Mouse (Mus musculus) neural tube, embryonic 15.5 days (tissue): Measurements from ENCODE around the gene Thbs2. TPM values are rescaled to one million over a fixed set of nuclear protein-coding genes. Genes with fewer than 3 reads are reported as not detected.

Experiments used
- ATAC-seq: fragments of 200-750 bp; cut with Nextera tagmentation; 2 replicates; pipeline ENCODE4 v1.8.0; 2017; ENCODE audit warnings: mild to moderate bottlenecking, moderate TSS enrichment, moderate library complexity; ENCODE audit not compliant: low FRiP score
- H3K27ac ChIP-seq: fragments of 300-500 bp; sonication (generic); replicated peaks from 2 replicates; pipeline ENCODE4 v1.5.1; 2015; ENCODE audit warnings: mild to moderate bottlenecking, inconsistent platforms
- H3K27me3 ChIP-seq: fragments of 300-500 bp; sonication (generic); replicated peaks from 2 replicates; pipeline ENCODE4 v1.6.1; 2015; ENCODE audit warnings: inconsistent platforms
- H3K36me3 ChIP-seq: fragments of 300-500 bp; sonication (generic); 2 replicates; pipeline ENCODE4 v1.6.1; 2015; ENCODE audit warnings: inconsistent platforms
- H3K4me1 ChIP-seq: fragments of 300-500 bp; sonication (generic); 2 replicates; pipeline ENCODE4 v1.6.1; 2015; ENCODE audit warnings: inconsistent platforms
- H3K4me2 ChIP-seq: fragments of 300-500 bp; sonication (generic); 2 replicates; pipeline ENCODE4 v1.6.1; 2015; ENCODE audit warnings: inconsistent platforms, mild to moderate bottlenecking, moderate library complexity
- H3K4me3 ChIP-seq: fragments of 300-500 bp; sonication (generic); replicated peaks from 2 replicates; pipeline ENCODE4 v1.5.1; 2015; ENCODE audit warnings: mild to moderate bottlenecking, inconsistent platforms
- H3K9ac ChIP-seq: fragments of 300-500 bp; sonication (generic); replicated peaks from 2 replicates; pipeline ENCODE4 v1.6.1; 2015; ENCODE audit warnings: mild to moderate bottlenecking, inconsistent platforms
- H3K9me3 ChIP-seq: fragments of 300-500 bp; sonication (generic); replicated peaks from 2 replicates; pipeline ENCODE4 v1.6.1; 2016; ENCODE audit warnings: inconsistent platforms
- WGBS: fragments of 180-500 bp; shearing (Covaris S2); methylation state at CpG from one replicate; pipeline ENCODE4 v1.1.7; 2015; ENCODE audit warnings: mixed read lengths; 5-methylcytosine and 5-hydroxymethylcytosine counted together
- polyA plus RNA-seq: library from polyadenylated mRNA; unstranded; fragments of >200 nt; fragmentation: Nextera tagmentation; extraction: Ambion mirVana; gene quantifications from 2 replicates; pipeline ENCODE4 v1.2.1, GENCODE M21; 2015

The Thbs2 gene
- polyA plus RNA-seq, 1 experiment from 2014 or later = 9.3 TPM

DNA sequence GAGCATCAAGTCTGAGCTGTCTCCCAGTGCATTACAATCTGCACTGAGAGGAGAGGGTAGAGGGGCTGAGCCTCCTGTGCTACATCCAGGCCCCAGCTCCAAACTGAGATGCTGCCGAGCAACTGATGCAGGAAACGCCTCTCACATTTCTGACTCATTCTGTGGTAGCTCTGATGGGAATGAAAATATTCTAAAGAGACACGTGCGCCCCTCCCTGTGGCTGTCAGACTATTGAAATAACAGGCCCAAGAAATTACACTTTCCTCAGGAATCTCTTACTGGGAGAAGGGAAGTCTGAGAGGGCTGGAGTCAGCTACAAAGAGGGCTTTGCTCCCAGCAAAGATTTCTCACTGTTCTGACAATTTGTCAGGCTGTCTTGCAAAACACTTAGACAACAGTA is 34.3 kb downstream of the Thbs2 start:
- no peaks in the 10 kb centered on the region for H3K9me3 ChIP-seq
- H3K4me1 ChIP-seq = no peaks in the 10 kb centered on the region
- H3K4me2 ChIP-seq = no peak overlapping the region
- H3K27ac ChIP-seq = no peak overlapping the region
- ATAC-seq = no peak
- no peak overlapping the region for H3K4me3 ChIP-seq
- WGBS = 83% methylated on average over 4 of the region's 4 CpGs
- no peak overlapping the region for H3K9ac ChIP-seq
- no peaks in the 10 kb centered on the region for H3K27me3 ChIP-seq
- no peaks in the 10 kb centered on the region for H3K36me3 ChIP-seq

DNA sequence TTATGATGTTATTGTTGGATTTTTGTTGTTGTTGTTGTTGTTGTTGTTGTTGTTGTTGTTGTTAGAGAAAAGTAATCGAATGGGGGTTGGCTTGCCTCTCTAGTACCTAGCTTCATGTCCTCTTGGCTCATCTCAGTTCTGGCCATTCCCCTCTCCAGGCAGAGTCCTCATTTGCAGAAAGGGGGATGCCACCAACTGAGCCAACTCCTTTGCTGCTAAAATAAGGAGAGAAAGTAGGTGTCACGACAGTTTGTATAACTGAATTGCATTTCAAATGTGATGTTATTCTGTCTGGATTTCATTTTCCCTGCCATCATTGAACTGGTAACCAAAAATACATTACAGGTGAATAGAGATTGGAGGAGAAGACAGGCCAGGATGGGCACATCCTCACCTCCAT is 35.9 kb downstream of the Thbs2 start:
- no peak for ATAC-seq
- 89% methylated on average over 2 of the region's 2 CpGs for WGBS
- no peaks in the 10 kb centered on the region for H3K4me1 ChIP-seq

DNA sequence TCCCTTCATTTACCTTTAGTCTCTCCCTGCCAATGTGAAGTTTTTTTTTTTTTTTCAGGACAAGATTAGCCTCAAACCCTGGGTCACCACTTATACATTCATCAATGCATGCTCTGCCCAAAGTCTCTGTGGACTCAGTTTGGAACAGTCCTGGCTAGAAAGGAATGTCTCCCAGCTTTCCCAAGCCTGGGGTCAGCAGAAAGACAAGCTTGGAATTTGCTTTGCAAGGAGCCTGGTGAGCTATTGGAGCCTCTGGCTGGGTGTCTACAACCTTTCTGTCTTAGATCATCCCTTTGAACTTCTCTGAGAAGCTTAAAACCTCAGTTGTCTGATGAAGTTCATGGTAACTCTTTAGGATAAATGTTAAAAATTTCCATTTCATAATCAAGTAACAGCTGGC is 36.9 kb downstream of the Thbs2 start:
- Histone ChIP-seq H3K4me3 (no peak overlapping the region), H3K27ac (no peak overlapping the region), H3K4me2 (no peak overlapping the region), H3K36me3 (no peaks in the 10 kb centered on the region), H3K9me3 (no peaks in the 10 kb centered on the region), H3K27me3 (no peaks in the 10 kb centered on the region), H3K4me1 (no peaks in the 10 kb centered on the region), H3K9ac (no peak overlapping the region)
- ATAC-seq = no peak

More for the DNA sequence above, 35.9 kb downstream of the Thbs2 start:
- H3K27ac ChIP-seq = no peak overlapping the region
- no peak overlapping the region for H3K4me3 ChIP-seq
- H3K9me3 ChIP-seq = no peaks in the 10 kb centered on the region
- no peak overlapping the region for H3K9ac ChIP-seq
- no peaks in the 10 kb centered on the region for H3K27me3 ChIP-seq
- no peaks in the 10 kb centered on the region for H3K36me3 ChIP-seq
- H3K4me2 ChIP-seq = no peak overlapping the region

DNA sequence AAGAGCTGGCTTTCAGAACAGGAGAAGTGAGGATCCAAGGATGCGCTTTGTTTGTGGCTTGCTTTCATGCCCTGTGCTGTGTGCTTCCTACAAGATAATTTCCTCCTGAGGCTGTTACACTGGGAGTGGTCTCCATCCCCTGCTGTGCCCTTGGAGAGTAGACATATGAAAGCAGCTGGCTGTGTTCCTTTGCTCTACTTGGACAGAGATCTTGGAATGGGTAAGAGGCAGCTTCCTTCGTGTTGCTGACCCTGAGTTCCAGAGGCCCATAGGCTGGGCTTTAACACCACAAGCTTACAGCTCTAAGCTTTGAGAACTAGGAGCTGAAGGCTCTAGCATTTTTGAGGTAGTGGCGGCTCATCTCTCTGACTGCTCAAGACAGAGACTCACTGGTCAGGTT is 39.1 kb downstream of the Thbs2 start:
- Histone ChIP-seq H3K27me3 (no peaks in the 10 kb centered on the region), H3K27ac (no peak overlapping the region), H3K4me2 (no peak overlapping the region), H3K9ac (no peak overlapping the region), H3K9me3 (no peaks in the 10 kb centered on the region), H3K4me1 (no peaks in the 10 kb centered on the region), H3K4me3 (no peak overlapping the region), H3K36me3 (no peaks in the 10 kb centered on the region)
- 77% methylated on average over 3 of the region's 3 CpGs for WGBS
- ATAC-seq = no peak

DNA sequence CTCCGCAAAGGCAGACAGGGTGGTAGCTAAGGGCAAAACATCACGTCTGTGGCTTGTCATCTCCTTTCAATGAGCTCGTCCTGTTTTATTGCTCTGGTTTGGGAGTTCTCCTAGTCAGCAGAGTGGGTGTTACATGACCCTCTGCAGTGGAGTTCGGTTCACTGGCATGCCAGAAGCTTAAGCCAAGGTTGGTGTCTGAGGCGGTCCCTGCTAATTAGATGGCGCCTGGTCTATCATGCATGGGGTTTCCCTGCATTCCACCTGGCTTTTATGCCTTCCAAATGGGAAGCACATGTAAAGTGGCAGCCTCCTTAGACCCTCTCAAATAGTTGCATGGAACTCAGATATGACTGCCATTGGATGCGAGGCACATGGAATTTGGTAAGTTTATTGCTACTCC is 42.0 kb downstream of the Thbs2 start:
- Histone ChIP-seq H3K9ac (no peak overlapping the region), H3K4me3 (no peak overlapping the region), H3K27ac (no peak overlapping the region), H3K36me3 (no peaks in the 10 kb centered on the region), H3K4me1 (0 out of 2 replicates have a peak, but pooled peaks cover 2% of the 10 kb centered on the region), H3K9me3 (no peaks in the 10 kb centered on the region), H3K4me2 (no peak overlapping the region), H3K27me3 (no peaks in the 10 kb centered on the region)
- WGBS = 77% methylated on average over 7 of the region's 7 CpGs
- ATAC-seq = no peak

DNA sequence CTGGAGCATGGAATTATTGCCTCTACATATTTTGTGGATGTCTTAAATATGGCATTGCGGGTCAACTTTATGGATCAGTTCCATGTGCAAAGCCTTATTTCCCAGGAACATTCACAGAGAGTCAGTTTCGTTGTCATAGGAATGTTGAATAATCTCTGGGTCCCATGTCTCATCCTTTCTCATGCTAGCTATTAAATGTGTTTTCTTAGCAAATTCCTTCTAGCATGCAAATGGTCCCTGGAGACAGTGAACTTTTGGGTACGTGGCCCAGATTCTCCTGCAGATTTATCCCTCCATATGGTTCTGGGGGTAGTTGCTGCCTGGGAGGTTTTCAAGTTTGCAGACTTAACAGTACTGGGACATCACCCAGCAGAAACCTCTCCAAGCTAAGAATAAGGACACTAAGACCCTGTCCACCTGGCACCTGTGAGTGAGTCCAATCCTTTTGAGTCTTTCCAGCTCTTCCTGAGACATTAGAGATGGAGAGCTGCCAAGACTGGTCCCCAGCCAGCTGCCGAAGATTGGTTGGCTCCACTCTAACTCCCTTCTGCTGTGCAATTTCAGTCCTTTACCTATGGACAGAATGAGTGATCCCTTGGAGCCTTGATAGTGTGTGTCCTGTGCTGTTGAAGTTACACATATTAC is 45.9 kb downstream of the Thbs2 start:
- Histone ChIP-seq H3K27ac (no peak overlapping the region), H3K4me1 (0 out of 2 replicates have a peak, but pooled peaks cover 2% of the 10 kb centered on the region), H3K36me3 (no peaks in the 10 kb centered on the region), H3K4me2 (no peak overlapping the region), H3K27me3 (no peaks in the 10 kb centered on the region), H3K9me3 (no peaks in the 10 kb centered on the region), H3K9ac (no peak overlapping the region), H3K4me3 (no peak overlapping the region)
- no peak for ATAC-seq
- 73% methylated on average over 4 of the region's 4 CpGs for WGBS

DNA sequence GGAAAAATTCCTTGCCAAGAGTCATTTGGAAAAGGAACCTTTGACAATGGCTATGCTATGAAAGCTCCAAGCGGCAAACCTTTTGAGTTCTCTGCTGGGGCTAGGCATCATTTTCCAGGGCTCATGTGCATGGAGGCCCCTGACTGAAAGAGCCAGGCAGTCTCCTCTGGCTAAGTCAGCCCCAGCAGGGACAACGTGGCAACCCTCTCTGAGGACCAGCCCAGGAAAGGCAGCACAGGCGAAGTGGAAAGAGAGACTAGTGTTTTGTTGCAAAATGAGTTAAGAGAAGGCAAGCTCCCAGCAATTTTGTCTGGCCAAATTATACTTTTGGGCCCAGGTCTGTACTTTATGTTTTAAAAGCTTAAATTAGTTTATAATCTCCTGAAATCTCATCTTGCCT is 50.0 kb downstream of the Thbs2 start:
- Histone ChIP-seq H3K27me3 (no peaks in the 10 kb centered on the region), H3K36me3 (no peaks in the 10 kb centered on the region), H3K4me3 (no peak overlapping the region), H3K9me3 (no peaks in the 10 kb centered on the region), H3K27ac (no peak overlapping the region), H3K4me1 (0 out of 2 replicates have a peak, but pooled peaks cover 2% of the 10 kb centered on the region), H3K9ac (no peak overlapping the region), H3K4me2 (no peak overlapping the region)
- ATAC-seq = no peak
- 64% methylated on average over 3 of the region's 3 CpGs for WGBS

DNA sequence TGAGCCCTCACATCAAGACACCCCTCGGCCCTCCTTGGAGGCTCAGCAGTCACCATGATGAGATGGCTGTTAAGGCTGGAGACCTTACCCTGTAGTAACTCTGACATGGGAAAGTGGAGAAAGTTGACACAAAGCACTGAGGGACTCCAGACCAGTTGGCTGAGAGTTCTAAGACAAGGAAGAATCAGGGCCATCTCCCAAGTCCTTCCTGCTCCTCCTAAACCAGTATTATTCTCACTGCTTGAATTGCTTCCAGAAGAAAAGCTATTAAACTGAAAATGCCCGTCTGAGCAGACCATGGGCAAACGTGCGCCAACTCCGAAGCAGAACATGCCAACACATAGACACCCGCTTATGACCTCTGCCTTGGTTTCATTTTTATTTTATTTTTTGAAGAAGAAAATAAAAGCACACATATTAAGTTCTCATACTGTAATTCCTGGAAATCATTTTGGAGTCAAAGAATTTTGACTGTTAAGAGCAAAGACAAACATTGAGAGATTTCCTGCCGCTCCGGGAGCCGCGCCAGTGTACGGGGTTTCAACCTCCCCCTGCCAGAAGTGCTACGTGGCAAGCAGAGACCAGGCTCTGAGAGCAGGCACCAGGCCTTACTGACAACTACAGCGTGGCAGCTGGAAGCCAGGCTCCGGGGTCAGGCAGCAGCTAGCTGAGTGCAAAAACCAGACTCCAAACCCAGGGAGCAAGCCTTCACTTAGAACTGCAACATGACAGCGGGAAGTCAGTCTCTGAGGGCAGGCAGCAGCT is 53.5 kb downstream of the Thbs2 start:
- 87% methylated on average over 15 of the region's 15 CpGs for WGBS
- ATAC-seq = no peak
- H3K4me2 ChIP-seq = no peak overlapping the region

DNA sequence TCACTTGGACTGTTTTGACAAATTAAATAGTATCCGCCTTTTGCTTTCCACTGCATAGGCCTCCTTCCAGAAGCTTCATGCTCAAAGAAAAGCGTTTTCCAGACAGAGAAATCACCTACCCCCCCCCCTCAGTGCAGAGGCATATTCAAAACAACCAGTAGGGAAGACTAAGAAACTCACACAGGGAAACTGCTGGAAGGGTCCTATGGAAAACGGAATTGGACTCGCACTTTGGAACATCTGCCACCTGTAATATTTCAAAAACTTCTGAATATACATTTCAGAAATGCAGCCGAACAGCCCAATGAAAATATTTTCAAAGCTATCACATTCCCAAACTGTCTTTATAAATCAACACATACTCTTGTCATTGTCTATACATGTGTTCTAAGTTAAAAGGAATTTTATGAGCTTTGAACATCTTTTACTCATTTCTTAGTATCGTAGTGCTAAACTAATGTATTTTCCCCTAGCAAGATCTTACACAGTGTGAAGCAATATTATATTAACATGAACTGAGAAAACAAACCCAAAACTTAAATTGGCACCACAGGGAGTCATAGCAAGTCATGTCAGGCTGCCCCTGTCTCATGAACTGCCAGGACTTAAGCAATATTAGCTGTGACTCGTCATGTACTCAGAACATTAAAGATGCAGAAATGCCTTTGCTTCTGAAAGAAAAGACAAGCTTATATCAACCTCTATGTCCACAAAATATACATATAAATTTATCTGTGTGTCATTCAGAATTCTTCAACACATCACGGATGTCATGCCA is 58.3 kb downstream of the Thbs2 start:
- H3K9me3 ChIP-seq = no peaks in the 10 kb centered on the region
- H3K9ac ChIP-seq = no peak overlapping the region
- H3K36me3 ChIP-seq = no peaks in the 10 kb centered on the region
- no peak for ATAC-seq
- no peak overlapping the region for H3K4me3 ChIP-seq
- no peak overlapping the region for H3K4me2 ChIP-seq
- no peak overlapping the region for H3K27ac ChIP-seq
- H3K4me1 ChIP-seq = no peaks in the 10 kb centered on the region
- 0 out of 2 replicates have a peak, but pooled peaks cover 2% of the 10 kb centered on the region for H3K27me3 ChIP-seq
- WGBS = 82% methylated on average over 8 of the region's 8 CpGs

More for the DNA sequence above, 53.5 kb downstream of the Thbs2 start:
- Histone ChIP-seq H3K27me3 (no peaks in the 10 kb centered on the region), H3K36me3 (no peaks in the 10 kb centered on the region), H3K9ac (no peak overlapping the region), H3K4me1 (no peaks in the 10 kb centered on the region), H3K4me3 (no peak overlapping the region), H3K9me3 (no peaks in the 10 kb centered on the region), H3K27ac (0 out of 2 replicates have a peak overlapping the region, but pooled peaks have one; percentile 24)

DNA sequence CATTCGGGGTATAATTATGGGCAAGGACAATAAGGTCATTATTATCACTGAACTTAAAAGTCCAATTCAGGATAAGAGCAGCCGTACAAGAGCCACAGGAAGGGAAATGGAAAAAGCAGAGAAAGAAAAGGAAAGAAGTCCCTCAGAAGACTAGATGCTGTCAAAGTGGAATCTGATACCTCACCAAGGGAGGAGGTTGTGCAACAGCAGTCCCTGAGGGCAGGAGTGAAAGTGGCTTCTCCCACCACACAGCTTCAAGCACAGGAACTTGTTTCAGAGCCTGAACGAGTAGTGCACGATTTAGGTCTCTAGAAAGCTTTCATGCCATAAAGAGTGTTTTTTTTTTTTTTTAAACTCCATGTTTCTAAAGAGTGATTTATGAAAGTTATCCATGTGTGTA is 65.1 kb downstream of the Thbs2 start:
- Histone ChIP-seq H3K9me3 (no peaks in the 10 kb centered on the region), H3K36me3 (no peaks in the 10 kb centered on the region), H3K4me3 (no peak overlapping the region), H3K27ac (no peak overlapping the region), H3K4me2 (no peak overlapping the region), H3K27me3 (no peaks in the 10 kb centered on the region), H3K4me1 (no peaks in the 10 kb centered on the region), H3K9ac (no peak overlapping the region)
- no peak for ATAC-seq
- 81% methylated on average over 4 of the region's 4 CpGs for WGBS

DNA sequence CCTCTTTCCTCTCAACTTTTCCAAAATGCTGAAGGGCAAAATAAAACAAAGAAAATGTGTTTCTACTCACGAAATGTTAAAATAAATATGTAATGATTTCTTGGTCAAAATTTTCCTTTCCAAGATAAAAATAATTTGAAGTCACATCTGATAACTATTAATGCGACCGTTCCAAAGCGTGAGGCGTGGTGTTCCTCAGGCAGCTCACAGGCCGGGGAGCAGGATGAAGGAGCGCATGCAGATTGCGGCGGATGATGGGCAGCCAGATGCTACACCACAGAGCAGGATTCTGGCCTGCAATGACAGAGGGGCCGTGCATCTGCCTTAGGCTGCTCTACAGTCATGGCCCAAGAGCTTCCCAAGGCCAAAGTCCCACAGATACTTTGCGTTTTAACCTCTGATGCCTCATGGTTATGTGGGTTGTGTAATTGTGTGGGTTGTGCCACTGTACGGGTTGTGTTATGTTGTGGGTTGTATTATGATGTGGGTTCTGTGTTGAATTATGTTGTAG is 66.2 kb downstream of the Thbs2 start:
- no peaks in the 10 kb centered on the region for H3K36me3 ChIP-seq
- no peaks in the 10 kb centered on the region for H3K4me1 ChIP-seq
- no peaks in the 10 kb centered on the region for H3K9me3 ChIP-seq

More for the DNA sequence above, 66.2 kb downstream of the Thbs2 start:
- no peak overlapping the region for H3K4me2 ChIP-seq
- H3K4me3 ChIP-seq = no peak overlapping the region
- no peak overlapping the region for H3K27ac ChIP-seq
- no peak overlapping the region for H3K9ac ChIP-seq
- ATAC-seq = no peak
- 91% methylated on average over 12 of the region's 12 CpGs for WGBS
- no peaks in the 10 kb centered on the region for H3K27me3 ChIP-seq
